Mouse (Mus musculus) MEL (cell line): ENCODE data around the gene Tap2. TPM values are rescaled to one million over a fixed set of nuclear protein-coding genes. Genes with fewer than 3 reads are reported as not detected.
A peak's percentile ranks its signal among the peaks of the same experiment; 100 is the strongest.

Experiments
- DNase-seq: peaks from one replicate; pipeline ENCODE4 v3.0.0; 2011; ENCODE audit warnings: low read depth, low spot score
- H3K27ac ChIP-seq: 2 replicates; pipeline ENCODE4 v1.5.1; 2012; ENCODE audit warnings: low read depth, mild to moderate bottlenecking, control low read depth, low read length, moderate library complexity; ENCODE audit not compliant: control insufficient read depth
- H3K27me3 ChIP-seq, 2 experiments: fragments of 150-350 bp in 1 of 2; sonication (generic) in 1 of 2; 2 replicates each; pipeline ENCODE4 v1.6.1; 2012; ENCODE audit warnings: low read length in 2 of 2, mild to moderate bottlenecking in 2 of 2, improper control_type of control experiment in 1 of 2, moderate library complexity in 1 of 2; ENCODE audit not compliant: insufficient read depth in 2 of 2, control insufficient read depth in 1 of 2
- H3K36me3 ChIP-seq, 2 experiments: 2 replicates each; pipeline ENCODE4 v1.6.1; 2012 to 2014; ENCODE audit warnings: low read length in 2 of 2, improper control_type of control experiment in 1 of 2, inconsistent platforms in 1 of 2, mild to moderate bottlenecking in 1 of 2; ENCODE audit not compliant: insufficient read depth in 2 of 2, control insufficient read depth in 1 of 2
- H3K4me1 ChIP-seq, 2 experiments: fragments of 150-350 bp in 1 of 2; sonication (generic) in 1 of 2; 2 replicates each; pipeline ENCODE4 v1.6.1; 2012; ENCODE audit warnings: low read length in 2 of 2, improper control_type of control experiment in 1 of 2, mild to moderate bottlenecking in 1 of 2; ENCODE audit not compliant: insufficient read depth in 2 of 2, control insufficient read depth in 1 of 2
- H3K4me3 ChIP-seq, 2 experiments: fragments of 150-350 bp in 1 of 2; sonication (generic) in 1 of 2; 2 replicates each; pipeline ENCODE4 v1.5.1; 2012; ENCODE audit warnings: low read depth in 2 of 2, low read length in 2 of 2, mild to moderate bottlenecking in 2 of 2, moderate library complexity in 2 of 2, control low read depth in 1 of 2, improper control_type of control experiment in 1 of 2; ENCODE audit not compliant: control insufficient read depth in 1 of 2, insufficient read depth in 1 of 2
- H3K79me2 ChIP-seq: 2 replicates; pipeline ENCODE4 v1.6.1; 2012; ENCODE audit warnings: mild to moderate bottlenecking, low read length, moderate library complexity; ENCODE audit not compliant: control insufficient read depth, poor library complexity, insufficient read depth
- H3K9ac ChIP-seq: 2 replicates; pipeline ENCODE4 v1.6.1; 2012; ENCODE audit warnings: low read depth, mild to moderate bottlenecking, control low read depth, low read length, moderate library complexity; ENCODE audit not compliant: control insufficient read depth, poor library complexity, severe bottlenecking
- H3K9me3 ChIP-seq: fragments of 150-350 bp; sonication (generic); replicated peaks from 2 replicates; pipeline ENCODE4 v1.6.1; 2012; ENCODE audit warnings: mild to moderate bottlenecking, low read length, improper control_type of control experiment, moderate library complexity; ENCODE audit not compliant: insufficient read depth
- BHLHE40 ChIP-seq: IDR thresholded peaks from 2 replicates; pipeline ENCODE4 v1.6.1; 2012; ENCODE audit warnings: low read depth, mild to moderate bottlenecking, inconsistent platforms, low read length, improper control_type of control experiment, borderline replicate concordance
- CHD1 ChIP-seq: IDR thresholded peaks from 2 replicates; pipeline ENCODE4 v1.6.1; 2012; ENCODE audit warnings: low read depth, mild to moderate bottlenecking, inconsistent platforms, low read length, improper control_type of control experiment
- CHD2 ChIP-seq: IDR thresholded peaks from 2 replicates; pipeline ENCODE4 v1.6.1; 2011; ENCODE audit warnings: low read length, improper control_type of control experiment
- CTCF ChIP-seq, 3 experiments: IDR thresholded peaks in 2 of 3; conservative IDR thresholded peaks in 1 of 3; 2 replicates each; pipeline ENCODE4 v1.5.1; 2011 to 2012; ENCODE audit warnings: low read length in 3 of 3, low read depth in 2 of 3, mild to moderate bottlenecking in 2 of 3, improper control_type of control experiment in 1 of 3, inconsistent platforms in 1 of 3, mixed read lengths in 1 of 3, moderate library complexity in 1 of 3; ENCODE audit not compliant: control insufficient read depth in 1 of 3, insufficient read depth in 1 of 3, poor library complexity in 1 of 3, severe bottlenecking in 1 of 3
- E2F4 ChIP-seq: IDR thresholded peaks from 2 replicates; pipeline ENCODE4 v1.6.1; 2011; ENCODE audit warnings: low read depth, low read length, improper control_type of control experiment, borderline replicate concordance
- ELF1 ChIP-seq: IDR thresholded peaks from 2 replicates; pipeline ENCODE4 v1.6.1; 2014; ENCODE audit warnings: low read depth, mild to moderate bottlenecking, inconsistent platforms, low read length, improper control_type of control experiment, moderate library complexity
- EP300 ChIP-seq, 2 experiments: IDR thresholded peaks; 2 replicates each; pipeline ENCODE4 v1.6.1; 2011; ENCODE audit warnings: improper control_type of control experiment in 2 of 2, low read length in 2 of 2, low read depth in 1 of 2, mild to moderate bottlenecking in 1 of 2
- ETS1 ChIP-seq: IDR thresholded peaks from 2 replicates; pipeline ENCODE4 v1.6.1; 2012; ENCODE audit warnings: low read depth, mild to moderate bottlenecking, inconsistent platforms, low read length, improper control_type of control experiment, moderate library complexity
- GABPA ChIP-seq: IDR thresholded peaks from 2 replicates; pipeline ENCODE4 v1.6.1; 2012; ENCODE audit warnings: low read depth, mild to moderate bottlenecking, inconsistent platforms, low read length, improper control_type of control experiment, moderate library complexity
- GATA1 ChIP-seq: IDR thresholded peaks from 2 replicates; pipeline ENCODE4 v1.6.1; 2011; ENCODE audit warnings: low read depth, low read length, improper control_type of control experiment
- HCFC1 ChIP-seq: IDR thresholded peaks from 2 replicates; pipeline ENCODE4 v1.6.1; 2012; ENCODE audit warnings: low read depth, mild to moderate bottlenecking, inconsistent platforms, low read length, improper control_type of control experiment, moderate library complexity
- JUND ChIP-seq: IDR thresholded peaks from 2 replicates; pipeline ENCODE4 v1.6.1; 2011; ENCODE audit warnings: low read depth, mild to moderate bottlenecking, improper control_type of control experiment, low read length
- KAT2A ChIP-seq: conservative IDR thresholded peaks from 2 replicates; pipeline ENCODE4 v1.6.1; 2012; ENCODE audit warnings: low read depth, low read length, improper control_type of control experiment, inconsistent platforms
- MAFK ChIP-seq: IDR thresholded peaks from 2 replicates; pipeline ENCODE4 v1.6.1; 2011; ENCODE audit warnings: low read depth, mild to moderate bottlenecking, low read length, improper control_type of control experiment, borderline replicate concordance
- MAX ChIP-seq: IDR thresholded peaks from 2 replicates; pipeline ENCODE4 v1.6.1; 2011; ENCODE audit warnings: low read length, improper control_type of control experiment
- MAZ ChIP-seq: IDR thresholded peaks from 2 replicates; pipeline ENCODE4 v1.6.1; 2012; ENCODE audit warnings: low read depth, mild to moderate bottlenecking, inconsistent platforms, low read length, improper control_type of control experiment
- MXI1 ChIP-seq: IDR thresholded peaks from 2 replicates; pipeline ENCODE4 v1.6.1; 2011; ENCODE audit warnings: mild to moderate bottlenecking, low read depth, low read length, improper control_type of control experiment
- MYB ChIP-seq: IDR thresholded peaks from 2 replicates; pipeline ENCODE4 v1.6.1; 2011; ENCODE audit warnings: mild to moderate bottlenecking, low read depth, low read length, improper control_type of control experiment
- MYC ChIP-seq: IDR thresholded peaks from 2 replicates; pipeline ENCODE4 v1.6.1; 2011; ENCODE audit warnings: low read depth, mild to moderate bottlenecking, low read length, improper control_type of control experiment, moderate library complexity
- NELFE ChIP-seq: IDR thresholded peaks from 2 replicates; pipeline ENCODE4 v1.6.1; 2011; ENCODE audit warnings: low read depth, low read length, improper control_type of control experiment
- NRF1 ChIP-seq: IDR thresholded peaks from 2 replicates; pipeline ENCODE4 v1.6.1; 2014; ENCODE audit warnings: low read depth, mild to moderate bottlenecking, inconsistent platforms, low read length, improper control_type of control experiment, moderate library complexity; ENCODE audit not compliant: poor library complexity, insufficient read depth, severe bottlenecking
- POLR2A ChIP-seq, 2 experiments: IDR thresholded peaks; 2 replicates each; pipeline ENCODE4 v1.6.1; 2011 to 2012; ENCODE audit warnings: low read length in 2 of 2, mild to moderate bottlenecking in 2 of 2, control low read depth in 1 of 2, improper control_type of control experiment in 1 of 2, low read depth in 1 of 2, moderate library complexity in 1 of 2; ENCODE audit not compliant: control insufficient read depth in 1 of 2, insufficient read depth in 1 of 2, poor library complexity in 1 of 2
- POLR2AphosphoS2 ChIP-seq: IDR thresholded peaks from 2 replicates; pipeline ENCODE4 v1.6.1; 2011; ENCODE audit warnings: low read length, improper control_type of control experiment
- POLR2AphosphoS5 ChIP-seq: IDR thresholded peaks from 2 replicates; pipeline ENCODE4 v1.6.1; 2012; ENCODE audit warnings: low read depth, borderline replicate concordance, mild to moderate bottlenecking, inconsistent platforms, low read length, moderate library complexity, mixed read lengths
- RAD21 ChIP-seq: IDR thresholded peaks from 2 replicates; pipeline ENCODE4 v1.6.1; 2011; ENCODE audit warnings: mild to moderate bottlenecking, low read depth, low read length, improper control_type of control experiment
- RCOR1 ChIP-seq: IDR thresholded peaks from 2 replicates; pipeline ENCODE4 v1.6.1; 2012; ENCODE audit warnings: low read depth, mild to moderate bottlenecking, inconsistent platforms, low read length, improper control_type of control experiment
- SIN3A ChIP-seq: IDR thresholded peaks from 2 replicates; pipeline ENCODE4 v1.6.1; 2012; ENCODE audit warnings: low read length, improper control_type of control experiment, inconsistent platforms
- SMC3 ChIP-seq: IDR thresholded peaks from 2 replicates; pipeline ENCODE4 v1.6.1; 2011; ENCODE audit warnings: low read depth, low read length, improper control_type of control experiment
- TAL1 ChIP-seq: IDR thresholded peaks from 2 replicates; pipeline ENCODE4 v1.6.1; 2012; ENCODE audit warnings: mild to moderate bottlenecking, inconsistent platforms, low read length, moderate library complexity, mixed read lengths
- TBP ChIP-seq: IDR thresholded peaks from 2 replicates; pipeline ENCODE4 v1.8.0; 2011; ENCODE audit warnings: low read depth, low read length, improper control_type of control experiment
- TCF12 ChIP-seq: IDR thresholded peaks from 2 replicates; pipeline ENCODE4 v1.6.1; 2014; ENCODE audit warnings: low read depth, mild to moderate bottlenecking, inconsistent platforms, low read length, improper control_type of control experiment, moderate library complexity
- UBTF ChIP-seq: IDR thresholded peaks from 2 replicates; pipeline ENCODE4 v1.6.1; 2012; ENCODE audit warnings: low read depth, mild to moderate bottlenecking, inconsistent platforms, low read length, improper control_type of control experiment, moderate library complexity, borderline replicate concordance; ENCODE audit not compliant: insufficient read depth
- USF1 ChIP-seq: IDR thresholded peaks from 2 replicates; pipeline ENCODE4 v1.6.1; 2014; ENCODE audit warnings: low read depth, mild to moderate bottlenecking, inconsistent platforms, low read length, improper control_type of control experiment, moderate library complexity
- USF2 ChIP-seq, 2 experiments: IDR thresholded peaks; 2 replicates each; pipeline ENCODE4 v1.6.1; 2011 to 2012; ENCODE audit warnings: improper control_type of control experiment in 2 of 2, low read length in 2 of 2, borderline replicate concordance in 1 of 2, inconsistent platforms in 1 of 2, low read depth in 1 of 2, mild to moderate bottlenecking in 1 of 2; ENCODE audit not compliant: insufficient read depth in 1 of 2
- ZC3H11A ChIP-seq: IDR thresholded peaks from 2 replicates; pipeline ENCODE4 v1.6.1; 2012; ENCODE audit warnings: low read depth, mild to moderate bottlenecking, inconsistent platforms, low read length, improper control_type of control experiment
- ZKSCAN1 ChIP-seq: IDR thresholded peaks from 2 replicates; pipeline ENCODE4 v1.6.1; 2012; ENCODE audit warnings: low read depth, mild to moderate bottlenecking, inconsistent platforms, low read length, improper control_type of control experiment, moderate library complexity
- ZMIZ1 ChIP-seq: IDR thresholded peaks from 2 replicates; pipeline ENCODE4 v1.6.1; 2012; ENCODE audit warnings: low read depth, mild to moderate bottlenecking, inconsistent platforms, low read length, improper control_type of control experiment, moderate library complexity
- ZNF384 ChIP-seq: IDR thresholded peaks from 2 replicates; pipeline ENCODE4 v1.6.1; 2012; ENCODE audit warnings: low read depth, mild to moderate bottlenecking, inconsistent platforms, low read length, improper control_type of control experiment
- polyA plus RNA-seq, 2 experiments: library from polyadenylated mRNA; stranded (reverse) in 1 of 2; unstranded in 1 of 2; fragments of >175 nt in 1 of 2; fragments of >200 nt in 1 of 2; gene quantifications; 2 replicates each; pipeline versions ENCODE4 v1.2.1 to v1.2.4; 2012; ENCODE audit warnings: low replicate concordance in 2 of 2, low read depth in 1 of 2; ENCODE audit not compliant: insufficient read length in 2 of 2, insufficient read depth in 1 of 2, missing spikeins in 1 of 2
- total RNA-seq: library from RNA; depleted of rRNA; stranded (reverse); fragments of 300-350 nt; gene quantifications from 2 replicates; pipeline ENCODE4 v1.2.3, GENCODE M21; 2012

Gene Tap2
- total and polyA plus RNA-seq, 3 experiments: 48.5 to 63.0 TPM; not detected in 1

- Histone ChIP-seq H3K4me3 (no peak overlapping the region), H3K9me3 (no peaks in the 10 kb centered on the region), H3K36me3 (peaks cover 2 to 28% of the 10 kb centered on the region in 2 experiments; a peak in 3 of 4 replicates), H3K27ac (peak overlapping the region; percentile 95), H3K79me2 (peaks cover under 1% of the 10 kb centered on the region), H3K27me3 (no peaks in the 10 kb centered on the region), H3K4me1 (peaks cover 13 to 41% of the 10 kb centered on the region in 2 experiments), H3K9ac (no peak overlapping the region; the same call in 1 of the 2 replicates)
- peak; percentile 99 for DNase-seq
- TF ChIP-seq NELFE (no peak), USF2 (IDR thresholded peaks at IDR 0.05; ENCODE audit: borderline replicate concordance in 1 of 2, insufficient read depth in 1 of 2, low read depth in 1 of 2, low read length in 2 of 2) (no peak), MXI1 (peak; percentile 89), KAT2A (no peak), TCF12 (peak; percentile 89), MAZ (no peak), POLR2AphosphoS2 (0 out of 2 replicates have a peak, but pooled peaks have one; percentile 48), CTCF (IDR thresholded peaks at IDR 0.05 in 2 of 3, conservative IDR thresholded peaks at IDR 0.05 in 1 of 3; ENCODE audit: control insufficient read depth in 1 of 3, insufficient read depth in 1 of 3, low read depth in 2 of 3, low read length in 3 of 3, poor library complexity in 1 of 3, severe bottlenecking in 1 of 3) (no peak), RCOR1 (peak; percentile 52), TAL1 (peak; percentile 90), GATA1 (peak; percentile 96), ZNF384 (no peak), POLR2AphosphoS5 (no peak), ZKSCAN1 (no peak), SIN3A (peak; percentile 93), MAX (peak; percentile 65; the same call in 1 of the 2 replicates), MAFK (no peak), CHD2 (no peak), SMC3 (no peak), TBP (peak; percentile 88), BHLHE40 (0 out of 2 replicates have a peak, but pooled peaks have one; percentile 51), ZMIZ1 (no peak), MYB (peak; percentile 95), E2F4 (no peak), UBTF (no peak), ZC3H11A (no peak), CHD1 (no peak), POLR2A (IDR thresholded peaks at IDR 0.05; ENCODE audit: control insufficient read depth in 1 of 2, insufficient read depth in 1 of 2, low read depth in 1 of 2, low read length in 2 of 2, poor library complexity in 1 of 2) (peak in 1 of 2 experiments; percentile 65; a peak in 2 of 4 replicates), USF1 (no peak), ELF1 (no peak), EP300 (IDR thresholded peaks at IDR 0.05; ENCODE audit: low read depth in 1 of 2, low read length in 2 of 2) (peak; percentile 96 to 97), NRF1 (no peak), MYC (peak; percentile 88), GABPA (no peak), RAD21 (no peak), ETS1 (peak; percentile 100), JUND (no peak; the same call in 1 of the 2 replicates), HCFC1 (0 out of 2 replicates have a peak, but pooled peaks have one; percentile 47)
These were observed 7.3 kb downstream of the Tap2 start for GRCm38 (mm10) chr17:34210599-34210998.
